Mouse (Mus musculus) stomach, embryonic 16.5 days (tissue): ENCODE results near the gene Ccl6. TPM values are rescaled to one million over a fixed set of nuclear protein-coding genes. Genes with fewer than 3 reads are reported as not detected.

Source experiments
- ATAC-seq: fragments of 200-750 bp; cut with Nextera tagmentation; 2 replicates; pipeline ENCODE4 v1.8.0; 2017; ENCODE audit warnings: moderate number of reproducible peaks, moderate TSS enrichment; ENCODE audit not compliant: insufficient read depth, low FRiP score
- H3K27ac ChIP-seq: fragments of 300-500 bp; sonication (generic); 2 replicates; pipeline ENCODE4 v1.5.1; 2014; ENCODE audit warnings: low read length
- H3K27me3 ChIP-seq: fragments of 300-500 bp; sonication (generic); 2 replicates; pipeline ENCODE4 v1.6.1; 2014; ENCODE audit warnings: low read length, control low read depth, mixed read lengths; ENCODE audit not compliant: control insufficient read depth, insufficient read depth
- H3K36me3 ChIP-seq: fragments of 300-500 bp; sonication (generic); 2 replicates; pipeline ENCODE4 v1.6.1; 2014; ENCODE audit warnings: low read length; ENCODE audit not compliant: control insufficient read depth, insufficient read depth
- H3K4me1 ChIP-seq: fragments of 300-500 bp; sonication (generic); 2 replicates; pipeline ENCODE4 v1.6.1; 2014; ENCODE audit warnings: low read length, control low read depth, mixed read lengths; ENCODE audit not compliant: control insufficient read depth, insufficient read depth
- H3K4me2 ChIP-seq: fragments of 300-500 bp; sonication (generic); 2 replicates; pipeline ENCODE4 v1.6.1; 2014; ENCODE audit warnings: low read depth, low read length, mixed read lengths
- H3K4me3 ChIP-seq: fragments of 300-500 bp; sonication (generic); replicated peaks from 2 replicates; pipeline ENCODE4 v1.5.1; 2014; ENCODE audit warnings: mild to moderate bottlenecking, low read length
- H3K9ac ChIP-seq: fragments of 300-500 bp; sonication (generic); 2 replicates; pipeline ENCODE4 v1.6.1; 2014; ENCODE audit warnings: low read length
- H3K9me3 ChIP-seq: fragments of 300-500 bp; sonication (generic); replicated peaks from 2 replicates; pipeline ENCODE4 v1.6.1; 2016; ENCODE audit warnings: low read length, control low read depth; ENCODE audit not compliant: control insufficient read depth
- WGBS: fragments of 180-500 bp; shearing (Covaris S2); extraction: QIAGEN DNeasy Blood & Tissue Kit; methylation state at CpG from one replicate; pipeline ENCODE4 v1.1.7; 2014; 5-methylcytosine and 5-hydroxymethylcytosine counted together
- polyA plus RNA-seq: library from polyadenylated mRNA; unstranded; fragments of >200 nt; fragmentation: Nextera tagmentation; extraction: Ambion mirVana; gene quantifications from 2 replicates; pipeline ENCODE4 v1.2.1, GENCODE M21; 2015

Ccl6 gene
- polyA plus RNA-seq, 1 experiment from 2014 or later: 15.6 TPM

GRCm38 (mm10) chr11:83603399-83603798, 10.5 kb upstream of the Ccl6 start:
- Histone ChIP-seq H3K4me1 (no peaks in the 10 kb centered on the region), H3K9me3 (no peaks in the 10 kb centered on the region), H3K27ac (no peak overlapping the region), H3K27me3 (no peaks in the 10 kb centered on the region), H3K4me2 (no peak overlapping the region), H3K4me3 (no peak overlapping the region), H3K36me3 (no peaks in the 10 kb centered on the region), H3K9ac (no peak overlapping the region)
- no peak for ATAC-seq
- 85% methylated on average over 3 of the region's 3 CpGs for WGBS

DNA sequence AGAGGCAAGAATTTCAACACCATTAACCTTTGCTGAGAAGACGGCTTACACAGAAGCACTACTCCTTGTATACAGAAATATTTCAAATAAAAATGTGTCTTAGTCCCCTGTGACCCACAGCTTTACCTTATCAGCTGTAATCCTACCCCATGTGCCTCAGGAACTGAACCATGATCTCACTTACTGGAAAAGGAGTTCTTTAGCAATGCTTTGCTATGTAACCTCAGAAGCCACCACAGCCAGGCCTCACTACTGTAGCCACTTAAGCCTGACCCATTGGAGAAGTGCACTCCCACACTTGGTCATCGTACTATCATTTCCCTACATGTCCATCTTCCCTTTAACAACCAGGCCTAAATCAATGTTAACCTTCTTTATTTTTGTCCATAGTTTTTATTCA, 7.7 kb upstream of the Ccl6 start:
- H3K36me3 ChIP-seq: no peaks in the 10 kb centered on the region
- ATAC-seq: no peak
- 70% methylated on average over 2 of the region's 2 CpGs for WGBS

DNA sequence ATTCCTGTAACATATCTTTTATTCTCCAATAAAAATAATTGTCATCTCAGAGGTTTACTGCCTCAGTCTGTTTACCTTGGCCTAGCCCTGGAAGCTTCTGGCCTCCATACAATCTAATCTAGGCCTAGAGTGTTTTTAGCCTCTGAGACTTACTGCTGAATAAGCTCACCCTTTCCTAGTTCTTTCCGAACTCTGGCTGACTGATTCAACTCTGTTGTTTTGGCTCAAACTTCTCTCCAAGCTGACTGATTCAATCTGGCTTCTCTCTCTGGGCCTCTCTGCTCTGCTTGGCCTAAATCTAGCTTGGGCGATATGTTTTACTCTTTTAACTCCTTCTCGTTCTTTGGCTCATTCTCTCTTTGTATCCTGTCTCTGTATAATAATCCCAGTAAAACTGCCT, 6.1 kb upstream of the Ccl6 start:
- no peak for ATAC-seq
- H3K4me2 ChIP-seq: no peak overlapping the region
- H3K27ac ChIP-seq: no peak overlapping the region
- H3K36me3 ChIP-seq: no peaks in the 10 kb centered on the region
- no peak overlapping the region for H3K9ac ChIP-seq
- H3K4me3 ChIP-seq: no peak overlapping the region
- 71% methylated on average over 3 of the region's 3 CpGs for whole genome bisulfite sequencing
- H3K9me3 ChIP-seq: no peaks in the 10 kb centered on the region
- no peaks in the 10 kb centered on the region for H3K27me3 ChIP-seq
- no peaks in the 10 kb centered on the region for H3K4me1 ChIP-seq

More for the DNA sequence above, 7.7 kb upstream of the Ccl6 start:
- no peaks in the 10 kb centered on the region for H3K27me3 ChIP-seq
- H3K4me3 ChIP-seq: no peak overlapping the region
- H3K4me2 ChIP-seq: no peak overlapping the region
- no peaks in the 10 kb centered on the region for H3K9me3 ChIP-seq
- no peak overlapping the region for H3K9ac ChIP-seq
- no peaks in the 10 kb centered on the region for H3K4me1 ChIP-seq
- H3K27ac ChIP-seq: no peak overlapping the region

- no peaks in the 10 kb centered on the region for H3K9me3 ChIP-seq
- H3K4me1 ChIP-seq: no peaks in the 10 kb centered on the region
- WGBS: 63% methylated on average over 3 of the region's 3 CpGs
- no peak overlapping the region for H3K4me2 ChIP-seq
- no peak for ATAC-seq
- H3K9ac ChIP-seq: no peak overlapping the region
- H3K27ac ChIP-seq: no peak overlapping the region
- no peaks in the 10 kb centered on the region for H3K36me3 ChIP-seq
- H3K27me3 ChIP-seq: no peaks in the 10 kb centered on the region
- no peak overlapping the region for H3K4me3 ChIP-seq
Measured at GRCm38 (mm10) chr11:83598207-83598837, 5.4 kb upstream of the Ccl6 start.

GRCm38 (mm10) chr11:83597796-83598195, 4.9 kb upstream of the Ccl6 start:
- Histone ChIP-seq H3K4me2 (no peak overlapping the region), H3K9ac (no peak overlapping the region), H3K9me3 (no peaks in the 10 kb centered on the region), H3K4me3 (no peak overlapping the region), H3K27me3 (no peaks in the 10 kb centered on the region), H3K27ac (no peak overlapping the region), H3K36me3 (no peaks in the 10 kb centered on the region), H3K4me1 (no peaks in the 10 kb centered on the region)
- 86% methylated on average over 7 of the region's 7 CpGs for WGBS
- no peak for ATAC-seq

DNA sequence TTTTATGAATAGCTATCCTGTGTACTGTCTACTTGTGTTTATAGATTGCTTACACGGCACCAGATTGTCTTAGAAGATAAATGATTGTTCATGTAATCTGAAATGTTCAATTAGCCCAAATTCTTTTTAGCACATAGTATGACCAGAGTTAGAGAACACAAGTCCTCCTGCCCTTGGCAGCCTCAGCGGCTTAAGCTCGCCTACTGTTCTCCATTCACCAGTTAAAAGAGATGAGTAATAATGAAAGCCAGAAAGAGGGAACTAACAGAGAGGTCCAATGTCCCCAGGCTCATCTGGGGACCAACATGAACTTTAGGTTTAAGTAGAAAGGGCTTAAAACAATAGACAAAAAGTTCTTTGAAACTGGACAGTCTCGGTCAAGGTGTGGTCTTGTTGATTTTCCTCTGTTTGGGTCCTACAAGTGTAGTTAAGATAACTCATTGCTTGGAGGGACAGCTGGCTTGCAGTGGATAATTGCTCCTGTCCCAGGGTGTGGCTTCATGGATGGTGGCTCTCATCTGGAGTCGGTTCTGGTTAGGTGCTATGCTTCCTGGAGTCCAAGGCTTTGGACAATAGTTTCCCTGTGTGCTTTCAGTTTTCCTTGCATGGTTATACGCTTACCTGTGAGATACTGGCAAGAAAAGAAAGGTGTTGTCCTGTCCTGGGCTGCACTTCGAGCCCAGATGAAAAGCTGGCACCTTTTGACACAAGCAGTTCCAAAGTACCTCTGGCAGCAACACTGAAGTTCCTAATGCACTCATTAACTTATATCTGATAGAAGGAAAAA, 3.0 kb upstream of the Ccl6 start:
- H3K9ac ChIP-seq: no peak overlapping the region
- H3K4me3 ChIP-seq: no peak overlapping the region
- no peak overlapping the region for H3K4me2 ChIP-seq
- no peak for ATAC-seq
- no peak overlapping the region for H3K27ac ChIP-seq
- no peaks in the 10 kb centered on the region for H3K27me3 ChIP-seq
- no peaks in the 10 kb centered on the region for H3K36me3 ChIP-seq
- H3K9me3 ChIP-seq: no peaks in the 10 kb centered on the region
- 69% methylated on average over 7 of the region's 7 CpGs for WGBS
- H3K4me1 ChIP-seq: no peaks in the 10 kb centered on the region

DNA sequence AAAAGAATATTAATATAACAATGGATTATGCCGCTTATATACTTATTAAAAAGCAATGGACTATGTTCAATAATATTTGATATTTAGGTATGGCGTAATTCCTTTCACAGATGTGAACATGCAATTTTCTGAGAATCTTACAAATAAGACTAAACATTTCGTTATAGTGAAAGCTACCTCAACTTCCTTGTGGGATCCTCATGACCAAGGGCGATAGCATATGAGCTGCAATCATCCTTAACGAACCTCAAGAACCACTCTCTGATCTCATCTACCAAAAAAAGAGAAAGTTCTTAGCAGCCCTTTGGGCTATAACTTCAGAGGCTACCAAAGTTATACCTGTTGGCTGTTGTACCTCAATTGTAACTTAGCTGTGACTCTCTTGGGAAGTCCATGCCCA, 566 bp upstream of the Ccl6 start:
- ATAC-seq: no peak
- WGBS: 89% methylated on average over 5 of the region's 5 CpGs

GRCm38 (mm10) chr11:83584232-83584631, 8.7 kb downstream of the Ccl6 start:
- H3K27me3 ChIP-seq: no peaks in the 10 kb centered on the region
- WGBS: 65% methylated on average over 2 of the region's 2 CpGs
- no peaks in the 10 kb centered on the region for H3K36me3 ChIP-seq
- H3K9me3 ChIP-seq: no peaks in the 10 kb centered on the region
- no peak overlapping the region for H3K27ac ChIP-seq
- no peak for ATAC-seq
- H3K4me3 ChIP-seq: no peak overlapping the region
- H3K4me1 ChIP-seq: no peaks in the 10 kb centered on the region
- H3K4me2 ChIP-seq: no peak overlapping the region
- H3K9ac ChIP-seq: no peak overlapping the region

More for the DNA sequence above, 566 bp upstream of the Ccl6 start:
- Histone ChIP-seq H3K4me1 (no peaks in the 10 kb centered on the region), H3K27ac (no peak overlapping the region), H3K4me2 (no peak overlapping the region), H3K9ac (no peak overlapping the region), H3K9me3 (no peaks in the 10 kb centered on the region), H3K4me3 (no peak overlapping the region), H3K27me3 (no peaks in the 10 kb centered on the region), H3K36me3 (no peaks in the 10 kb centered on the region)

GRCm38 (mm10) chr11:83583450-83583754, 9.5 kb downstream of the Ccl6 start:
- H3K4me1 ChIP-seq: no peaks in the 10 kb centered on the region
- no peak overlapping the region for H3K27ac ChIP-seq
- H3K9me3 ChIP-seq: no peaks in the 10 kb centered on the region
- ATAC-seq: no peak
- H3K4me2 ChIP-seq: no peak overlapping the region
- H3K9ac ChIP-seq: no peak overlapping the region
- H3K27me3 ChIP-seq: no peaks in the 10 kb centered on the region
- no peaks in the 10 kb centered on the region for H3K36me3 ChIP-seq
- no peak overlapping the region for H3K4me3 ChIP-seq
